Mouse (Mus musculus) midbrain, embryonic 11.5 days (tissue): Measurements from ENCODE around the gene Zzz3. TPM values are rescaled to one million over a fixed set of nuclear protein-coding genes. Genes with fewer than 3 reads are reported as not detected.

Source experiments
- ATAC-seq: fragments of 200-750 bp; cut with Nextera tagmentation; 2 replicates; pipeline ENCODE4 v1.8.0; 2017; ENCODE audit warnings: moderate TSS enrichment, moderate library complexity; ENCODE audit not compliant: low FRiP score
- DNase-seq: peaks from one replicate; pipeline ENCODE4 v3.0.0; 2015; ENCODE audit warnings: low spot score; ENCODE audit errors: missing footprints
- H3K27ac ChIP-seq: fragments of 300-500 bp; sonication (generic); 2 replicates; pipeline ENCODE4 v1.5.1; 2014; ENCODE audit warnings: low read depth, low read length
- H3K27me3 ChIP-seq: fragments of 300-500 bp; sonication (generic); 2 replicates; pipeline ENCODE4 v1.6.1; 2014; ENCODE audit warnings: mild to moderate bottlenecking, low read length, moderate library complexity, mixed read lengths; ENCODE audit not compliant: control insufficient read depth, insufficient read depth
- H3K36me3 ChIP-seq: fragments of 300-500 bp; sonication (generic); 2 replicates; pipeline ENCODE4 v1.6.1; 2014; ENCODE audit warnings: mild to moderate bottlenecking, low read length, moderate library complexity, mixed read lengths; ENCODE audit not compliant: control insufficient read depth, insufficient read depth
- H3K4me1 ChIP-seq: fragments of 300-500 bp; sonication (generic); 2 replicates; pipeline ENCODE4 v1.6.1; 2014; ENCODE audit warnings: low read length; ENCODE audit not compliant: control insufficient read depth, insufficient read depth
- H3K4me2 ChIP-seq: fragments of 300-500 bp; sonication (generic); 2 replicates; pipeline ENCODE4 v1.6.1; 2014; ENCODE audit warnings: mild to moderate bottlenecking, moderate library complexity
- H3K4me3 ChIP-seq: fragments of 300-500 bp; sonication (generic); 2 replicates; pipeline ENCODE4 v1.5.1; 2014; ENCODE audit warnings: low read depth, low read length
- H3K9ac ChIP-seq: fragments of 300-500 bp; sonication (generic); 2 replicates; pipeline ENCODE4 v1.6.1; 2014; ENCODE audit warnings: low read length
- H3K9me3 ChIP-seq: fragments of 300-500 bp; sonication (generic); 2 replicates; pipeline ENCODE4 v1.6.1; 2016; ENCODE audit warnings: low read length; ENCODE audit not compliant: control insufficient read depth
- WGBS: fragments of 180-500 bp; shearing (Covaris S2); extraction: QIAGEN DNeasy Blood & Tissue Kit; methylation state at CpG from one replicate; pipeline ENCODE4 v1.1.7; 2014; 5-methylcytosine and 5-hydroxymethylcytosine counted together
- polyA plus RNA-seq: library from polyadenylated mRNA; unstranded; fragments of >200 nt; fragmentation: Nextera tagmentation; extraction: Ambion mirVana; gene quantifications from 2 replicates; pipeline ENCODE4 v1.2.1, GENCODE M21; 2014

Gene Zzz3
- polyA plus RNA-seq, 1 experiment from 2014 or later: 63.1 TPM

- 90% methylated on average over 8 of the region's 8 CpGs for WGBS
- H3K4me2 ChIP-seq: no peak overlapping the region
- H3K27me3 ChIP-seq: no peaks in the 10 kb centered on the region
- no peak overlapping the region for H3K27ac ChIP-seq
- ATAC-seq (no peak), DNase-seq (no peak)
- no peaks in the 10 kb centered on the region for H3K4me1 ChIP-seq
- H3K9me3 ChIP-seq: no peaks in the 10 kb centered on the region
- no peak overlapping the region for H3K4me3 ChIP-seq
- no peaks in the 10 kb centered on the region for H3K36me3 ChIP-seq
- no peak overlapping the region for H3K9ac ChIP-seq
Observed at GRCm38 (mm10) chr3:152468032-152468431, 72.8 kb downstream of the Zzz3 start.

GRCm38 (mm10) chr3:152468569-152469041 lies 73.3 kb downstream of the Zzz3 start:
- DNase-seq: peak; percentile 81
- Histone ChIP-seq H3K9ac (no peak overlapping the region), H3K4me2 (no peak overlapping the region), H3K4me3 (no peak overlapping the region), H3K9me3 (no peaks in the 10 kb centered on the region), H3K36me3 (no peaks in the 10 kb centered on the region), H3K4me1 (no peaks in the 10 kb centered on the region), H3K27ac (no peak overlapping the region), H3K27me3 (no peaks in the 10 kb centered on the region)
- no peak for ATAC-seq
- WGBS: 85% methylated on average over 12 of the region's 12 CpGs

- 81% methylated on average over 18 of the region's 18 CpGs for WGBS
- no peak overlapping the region for H3K4me2 ChIP-seq
- ATAC-seq (no peak), DNase-seq (peak; percentile 10)
- no peaks in the 10 kb centered on the region for H3K36me3 ChIP-seq
- no peaks in the 10 kb centered on the region for H3K9me3 ChIP-seq
- no peaks in the 10 kb centered on the region for H3K4me1 ChIP-seq
- H3K27ac ChIP-seq: no peak overlapping the region
- H3K9ac ChIP-seq: no peak overlapping the region
- no peaks in the 10 kb centered on the region for H3K27me3 ChIP-seq
- no peak overlapping the region for H3K4me3 ChIP-seq
Observed at GRCm38 (mm10) chr3:152469423-152470200, 74.3 kb downstream of the Zzz3 start.

- Histone ChIP-seq H3K4me2 (no peak overlapping the region), H3K4me1 (no peaks in the 10 kb centered on the region), H3K4me3 (no peak overlapping the region), H3K9me3 (no peaks in the 10 kb centered on the region), H3K9ac (no peak overlapping the region), H3K27me3 (no peaks in the 10 kb centered on the region), H3K36me3 (no peaks in the 10 kb centered on the region), H3K27ac (no peak overlapping the region)
- WGBS: 88% methylated on average over 10 of the region's 10 CpGs
- DNase-seq (peak; percentile 68), ATAC-seq (no peak)
Observed at GRCm38 (mm10) chr3:152470347-152470746, 75.1 kb downstream of the Zzz3 start.

- no peak overlapping the region for H3K9ac ChIP-seq
- 0 out of 2 replicates have a peak, but pooled peaks cover 3% of the 10 kb centered on the region for H3K4me1 ChIP-seq
- no peaks in the 10 kb centered on the region for H3K27me3 ChIP-seq
- H3K27ac ChIP-seq: no peak overlapping the region
- no peaks in the 10 kb centered on the region for H3K36me3 ChIP-seq
- 88% methylated on average over 16 of the region's 16 CpGs for WGBS
- ATAC-seq (no peak), DNase-seq (peak; percentile 6)
- H3K4me3 ChIP-seq: no peak overlapping the region
- H3K9me3 ChIP-seq: no peaks in the 10 kb centered on the region
- no peak overlapping the region for H3K4me2 ChIP-seq
Observed at GRCm38 (mm10) chr3:152472676-152473075, 77.4 kb downstream of the Zzz3 start.

GRCm38 (mm10) chr3:152474582-152475277 lies 79.5 kb downstream of the Zzz3 start:
- no peak overlapping the region for H3K4me2 ChIP-seq
- no peaks in the 10 kb centered on the region for H3K9me3 ChIP-seq
- H3K27ac ChIP-seq: no peak overlapping the region
- DNase-seq (peak; percentile 88), ATAC-seq (no peak)
- H3K4me3 ChIP-seq: no peak overlapping the region
- H3K36me3 ChIP-seq: no peaks in the 10 kb centered on the region
- WGBS: 64% methylated on average over 15 of the region's 15 CpGs
- peaks cover 9% of the 10 kb centered on the region; the same call in 1 of the 2 replicates for H3K4me1 ChIP-seq
- no peaks in the 10 kb centered on the region for H3K27me3 ChIP-seq
- no peak overlapping the region for H3K9ac ChIP-seq

GRCm38 (mm10) chr3:152475278-152475669 lies 80.0 kb downstream of the Zzz3 start:
- WGBS: 93% methylated on average over 1 of the region's 1 CpGs
- peaks cover 9% of the 10 kb centered on the region; the same call in 1 of the 2 replicates for H3K4me1 ChIP-seq
- no peaks in the 10 kb centered on the region for H3K27me3 ChIP-seq
- no peak overlapping the region for H3K27ac ChIP-seq
- no peak overlapping the region for H3K9ac ChIP-seq
- no peak overlapping the region for H3K4me2 ChIP-seq
- peak; percentile 51 for DNase-seq
- no peak for ATAC-seq
- no peak overlapping the region for H3K4me3 ChIP-seq
- no peaks in the 10 kb centered on the region for H3K9me3 ChIP-seq
- H3K36me3 ChIP-seq: no peaks in the 10 kb centered on the region

- Histone ChIP-seq H3K27ac (no peak overlapping the region), H3K4me3 (no peak overlapping the region), H3K9ac (no peak overlapping the region), H3K36me3 (no peaks in the 10 kb centered on the region), H3K9me3 (no peaks in the 10 kb centered on the region), H3K4me1 (peaks cover 9% of the 10 kb centered on the region; the same call in 1 of the 2 replicates), H3K4me2 (no peak overlapping the region), H3K27me3 (no peaks in the 10 kb centered on the region)
- ATAC-seq (no peak), DNase-seq (no peak)
- 94% methylated on average over 3 of the region's 3 CpGs for WGBS
Observed at GRCm38 (mm10) chr3:152475894-152476293, 80.6 kb downstream of the Zzz3 start.
